Mouse (Mus musculus) lung, embryonic 14.5 days (tissue): ENCODE measurements around the gene Tmem30c. TPM values are rescaled to one million over a fixed set of nuclear protein-coding genes. Genes with fewer than 3 reads are reported as not detected.

Experiments
- ATAC-seq: fragments of 200-750 bp; cut with Nextera tagmentation; 2 replicates; pipeline ENCODE4 v1.8.0; 2017; ENCODE audit warnings: mild to moderate bottlenecking, moderate TSS enrichment, moderate library complexity; ENCODE audit not compliant: insufficient read depth
- DNase-seq: peaks from one replicate; pipeline ENCODE4 v3.0.0-alpha.2; 2015
- H3K27ac ChIP-seq: fragments of 300-500 bp; sonication (generic); 2 replicates; pipeline ENCODE4 v1.5.1; 2014; ENCODE audit warnings: low read depth, mild to moderate bottlenecking, moderate library complexity
- H3K27me3 ChIP-seq: fragments of 300-500 bp; sonication (generic); 2 replicates; pipeline ENCODE4 v1.6.1; 2014; ENCODE audit warnings: low read length, control low read depth; ENCODE audit not compliant: insufficient read depth
- H3K36me3 ChIP-seq: fragments of 300-500 bp; sonication (generic); 2 replicates; pipeline ENCODE4 v1.6.1; 2014; ENCODE audit warnings: control low read depth; ENCODE audit not compliant: insufficient read depth
- H3K4me1 ChIP-seq: fragments of 300-500 bp; sonication (generic); 2 replicates; pipeline ENCODE4 v1.6.1; 2014; ENCODE audit warnings: antibody characterized with exemption, control low read depth; ENCODE audit not compliant: insufficient read depth
- H3K4me2 ChIP-seq: fragments of 300-500 bp; sonication (generic); 2 replicates; pipeline ENCODE4 v1.6.1; 2014; ENCODE audit warnings: mild to moderate bottlenecking
- H3K4me3 ChIP-seq: fragments of 300-500 bp; sonication (generic); 2 replicates; pipeline ENCODE4 v1.5.1; 2014; ENCODE audit warnings: low read depth, low read length
- H3K9ac ChIP-seq: fragments of 300-500 bp; sonication (generic); 2 replicates; pipeline ENCODE4 v1.6.1; 2014
- H3K9me3 ChIP-seq: fragments of 300-500 bp; sonication (generic); 2 replicates; pipeline ENCODE4 v1.6.1; 2016; ENCODE audit warnings: low read depth, low read length, control low read depth
- CTCF ChIP-seq: IDR thresholded peaks from 2 replicates; pipeline ENCODE4 v1.5.1; 2016; ENCODE audit warnings: antibody characterized with exemption, low read depth
- WGBS: fragments of 180-500 bp; shearing (Covaris S2); extraction: QIAGEN DNeasy Blood & Tissue Kit; methylation state at CpG from one replicate; pipeline ENCODE4 v1.1.7; 2014; 5-methylcytosine and 5-hydroxymethylcytosine counted together
- polyA plus RNA-seq: library from polyadenylated mRNA; unstranded; fragments of >200 nt; fragmentation: Nextera tagmentation; extraction: Ambion mirVana; gene quantifications from 2 replicates; pipeline ENCODE4 v1.2.1, GENCODE M21; 2014

The Tmem30c gene
- polyA plus RNA-seq, 1 experiment from 2014 or later, result 0.07 TPM

GRCm38 (mm10) chr16:57326996-57327395 is 34.3 kb upstream of the Tmem30c start:
- H3K27ac ChIP-seq, result no peak overlapping the region
- H3K9ac ChIP-seq, result no peak overlapping the region
- ATAC-seq (no peak), DNase-seq (no peak)
- no peaks in the 10 kb centered on the region for H3K27me3 ChIP-seq
- WGBS, result 63% methylated on average over 7 of the region's 7 CpGs
- no peaks in the 10 kb centered on the region for H3K4me1 ChIP-seq
- no peak overlapping the region for H3K4me2 ChIP-seq
- H3K4me3 ChIP-seq, result no peak overlapping the region
- no peaks in the 10 kb centered on the region for H3K9me3 ChIP-seq
- TF ChIP-seq CTCF, result no peak
- no peaks in the 10 kb centered on the region for H3K36me3 ChIP-seq

DNA sequence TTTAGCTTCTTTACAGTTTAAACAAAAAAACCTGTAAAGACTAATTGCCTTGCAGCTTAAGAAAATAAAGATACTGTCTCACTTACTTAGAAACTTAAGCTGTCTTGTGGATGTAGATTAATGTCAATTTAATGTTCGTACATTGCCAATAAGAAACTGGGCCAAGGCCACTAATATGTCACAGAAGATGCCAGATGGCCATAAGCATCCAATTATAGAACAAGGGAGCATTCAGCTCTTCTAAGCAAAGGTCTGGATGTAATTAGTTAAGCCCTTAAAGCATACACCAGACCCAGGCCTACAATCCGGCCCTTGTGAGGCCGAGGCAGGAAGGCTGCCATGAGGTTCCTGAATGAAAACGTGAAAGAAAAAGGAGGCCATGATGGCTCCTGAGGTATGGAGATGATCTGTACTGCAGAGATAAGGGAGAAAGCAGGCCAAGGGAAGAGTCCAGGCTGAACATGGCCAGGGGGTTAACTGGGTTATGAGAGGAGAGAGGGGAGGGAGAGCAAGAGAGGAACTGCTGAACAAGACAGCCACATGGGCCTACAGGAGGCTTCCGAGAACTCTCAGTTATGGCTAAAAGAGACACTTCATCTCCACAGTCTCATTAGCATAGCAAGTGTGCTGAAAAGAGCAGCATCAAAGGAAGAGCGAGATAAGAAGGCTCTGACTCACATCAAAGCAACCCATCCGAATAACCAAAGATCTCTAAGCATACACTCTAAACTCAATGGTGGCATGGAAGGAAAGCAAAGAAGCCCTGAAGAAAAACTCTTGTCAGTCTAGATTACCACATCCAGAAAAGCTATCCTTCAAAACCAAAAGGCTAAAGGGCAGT is 26.8 kb upstream of the Tmem30c start:
- TF ChIP-seq CTCF, result no peak
- Histone ChIP-seq H3K27ac (peak overlapping the region; percentile 27; the same call in 1 of the 2 replicates), H3K4me1 (no peaks in the 10 kb centered on the region; the same call in 1 of the 2 replicates), H3K4me2 (no peak overlapping the region), H3K9ac (no peak overlapping the region), H3K4me3 (no peak overlapping the region), H3K36me3 (no peaks in the 10 kb centered on the region), H3K9me3 (no peaks in the 10 kb centered on the region), H3K27me3 (no peaks in the 10 kb centered on the region)
- DNase-seq, result peak; percentile 34
- 64% methylated on average over 7 of the region's 7 CpGs for WGBS
- ATAC-seq, result no peak

- Histone ChIP-seq H3K4me3 (no peak overlapping the region), H3K36me3 (no peaks in the 10 kb centered on the region), H3K4me2 (no peak overlapping the region), H3K4me1 (no peaks in the 10 kb centered on the region; the same call in 1 of the 2 replicates), H3K9ac (no peak overlapping the region), H3K9me3 (no peaks in the 10 kb centered on the region), H3K27me3 (no peaks in the 10 kb centered on the region), H3K27ac (no peak overlapping the region; the same call in 1 of the 2 replicates)
- no peak for ATAC-seq
- WGBS, result 67% methylated on average over 8 of the region's 8 CpGs
- no peak for TF ChIP-seq CTCF
- no peak for DNase-seq
Observed at GRCm38 (mm10) chr16:57318637-57319125, 26.0 kb upstream of the Tmem30c start.

DNA sequence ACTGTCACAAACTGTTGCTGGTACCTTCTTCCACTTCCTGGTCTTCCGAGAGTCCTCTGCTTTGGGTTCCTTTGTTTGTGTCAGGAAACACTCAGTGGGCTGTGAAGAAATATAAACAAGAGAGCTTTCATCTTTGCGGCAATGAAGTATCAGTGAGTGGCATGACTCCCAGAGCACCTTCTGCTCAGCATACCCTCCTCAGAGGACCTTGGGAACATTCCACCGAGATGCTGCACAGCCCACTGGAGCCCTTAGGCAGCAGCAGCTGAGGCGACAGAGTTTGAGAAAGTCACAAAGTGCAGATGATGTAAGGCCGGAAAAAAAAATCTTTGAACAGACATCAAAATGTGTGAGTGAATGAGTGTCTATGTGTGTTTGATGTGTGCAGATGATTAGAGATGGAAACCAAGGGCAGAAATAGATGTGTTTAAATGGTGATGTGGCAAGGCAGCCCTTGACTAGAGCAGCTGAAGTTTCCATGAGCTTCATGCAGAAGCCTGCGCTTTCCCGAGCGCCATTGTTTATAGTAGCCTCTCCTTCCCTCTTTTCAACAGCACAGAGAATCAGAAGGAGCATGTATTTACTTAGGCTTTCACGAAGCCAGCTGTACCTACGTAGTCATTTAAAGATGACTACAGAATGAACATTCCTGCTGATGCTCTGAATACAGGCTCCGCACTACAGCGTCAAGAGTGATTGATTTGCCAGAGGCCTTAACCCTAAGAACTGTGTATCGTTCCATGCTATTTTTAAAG is 25.4 kb upstream of the Tmem30c start:
- TF ChIP-seq CTCF, result no peak
- peak; percentile 55 for DNase-seq
- no peak overlapping the region for H3K4me3 ChIP-seq
- no peaks in the 10 kb centered on the region for H3K9me3 ChIP-seq
- H3K36me3 ChIP-seq, result no peaks in the 10 kb centered on the region
- WGBS, result 12% methylated on average over 13 of the region's 13 CpGs
- no peak overlapping the region for H3K4me2 ChIP-seq
- no peaks in the 10 kb centered on the region; the same call in 1 of the 2 replicates for H3K4me1 ChIP-seq
- ATAC-seq, result peak; percentile 64; the same call in 1 of the 2 replicates
- H3K27me3 ChIP-seq, result no peaks in the 10 kb centered on the region
- H3K9ac ChIP-seq, result no peak overlapping the region
- peak overlapping the region; percentile 25; the same call in 1 of the 2 replicates for H3K27ac ChIP-seq

DNA sequence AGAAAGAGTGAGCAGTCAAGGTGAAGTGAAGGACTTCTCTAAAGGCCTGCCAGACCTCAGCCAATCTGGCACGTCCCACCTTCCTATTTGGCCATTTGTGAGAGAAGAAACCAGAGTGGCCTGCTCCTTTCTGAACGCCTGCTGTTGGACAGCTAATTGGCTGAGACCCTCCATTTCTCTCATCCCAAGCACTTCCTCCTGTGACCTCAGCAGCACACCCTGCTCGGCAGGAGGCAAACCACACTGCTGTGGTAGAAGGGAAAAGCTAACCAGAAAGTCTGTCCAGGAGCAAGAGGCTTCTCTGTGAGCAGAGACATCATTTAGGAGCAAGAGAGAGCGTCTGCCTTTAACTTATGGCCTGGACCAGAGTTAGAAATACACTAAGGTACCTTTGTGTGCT is 24.5 kb upstream of the Tmem30c start:
- no peak for TF ChIP-seq CTCF
- H3K4me3 ChIP-seq, result no peak overlapping the region
- H3K4me2 ChIP-seq, result no peak overlapping the region
- H3K4me1 ChIP-seq, result no peaks in the 10 kb centered on the region; the same call in 1 of the 2 replicates
- H3K27me3 ChIP-seq, result no peaks in the 10 kb centered on the region
- no peaks in the 10 kb centered on the region for H3K36me3 ChIP-seq
- ATAC-seq, result no peak
- no peak overlapping the region for H3K9ac ChIP-seq
- DNase-seq, result no peak
- H3K27ac ChIP-seq, result no peak overlapping the region
- 57% methylated on average over 4 of the region's 4 CpGs for WGBS
- no peaks in the 10 kb centered on the region for H3K9me3 ChIP-seq

- no peak overlapping the region for H3K9ac ChIP-seq
- H3K36me3 ChIP-seq, result no peaks in the 10 kb centered on the region
- H3K9me3 ChIP-seq, result no peaks in the 10 kb centered on the region
- H3K27ac ChIP-seq, result no peak overlapping the region
- DNase-seq, result no peak
- TF ChIP-seq CTCF, result no peak
- no peak for ATAC-seq
- H3K27me3 ChIP-seq, result no peaks in the 10 kb centered on the region
- H3K4me2 ChIP-seq, result no peak overlapping the region
- H3K4me1 ChIP-seq, result no peaks in the 10 kb centered on the region; the same call in 1 of the 2 replicates
- 79% methylated on average over 9 of the region's 9 CpGs for WGBS
- no peak overlapping the region for H3K4me3 ChIP-seq
Observed at GRCm38 (mm10) chr16:57315026-57315425, 22.4 kb upstream of the Tmem30c start.

- no peak overlapping the region for H3K4me3 ChIP-seq
- H3K9ac ChIP-seq, result no peak overlapping the region
- H3K4me2 ChIP-seq, result no peak overlapping the region
- H3K36me3 ChIP-seq, result no peaks in the 10 kb centered on the region
- TF ChIP-seq CTCF, result no peak
- no peaks in the 10 kb centered on the region for H3K9me3 ChIP-seq
- ATAC-seq (no peak), DNase-seq (no peak)
- WGBS, result 87% methylated on average over 3 of the region's 3 CpGs
- H3K27ac ChIP-seq, result no peak overlapping the region
- no peaks in the 10 kb centered on the region for H3K27me3 ChIP-seq
- H3K4me1 ChIP-seq, result no peaks in the 10 kb centered on the region
Observed at GRCm38 (mm10) chr16:57314236-57314635, 21.6 kb upstream of the Tmem30c start.
